Mouse (Mus musculus) myocyte (in vitro differentiated cells): ENCODE data around the gene Kcnk1.

ENCODE experiments used
- CEBPB ChIP-seq: IDR thresholded peaks from 2 replicates; pipeline ENCODE4 v1.6.1; 2011; ENCODE audit warnings: mild to moderate bottlenecking, moderate library complexity; ENCODE audit not compliant: poor library complexity, insufficient read depth, severe bottlenecking
- E2F4 ChIP-seq: IDR thresholded peaks from one replicate; pipeline ENCODE4 v1.6.1; 2011; ENCODE audit warnings: mild to moderate bottlenecking, control low read depth, moderate library complexity; ENCODE audit not compliant: insufficient read depth
- MAX ChIP-seq: IDR thresholded peaks from one replicate; pipeline ENCODE4 v1.6.1; 2011; ENCODE audit warnings: low read depth, mild to moderate bottlenecking, control low read depth
- MYOG ChIP-seq, 3 experiments: IDR thresholded peaks; one replicate each; pipeline ENCODE4 v1.6.1; 2011; ENCODE audit warnings: control low read depth in 2 of 3, low read depth in 2 of 3, mild to moderate bottlenecking in 2 of 3; ENCODE audit not compliant: insufficient read length in 2 of 3, control insufficient read depth in 1 of 3, insufficient read depth in 1 of 3
- POLR2A ChIP-seq: IDR thresholded peaks from one replicate; pipeline ENCODE4 v1.6.1; 2011; ENCODE audit warnings: low read depth, mild to moderate bottlenecking, control low read depth, moderate library complexity; ENCODE audit not compliant: insufficient read length
- POLR2AphosphoS2 ChIP-seq: IDR thresholded peaks from one replicate; pipeline ENCODE4 v1.6.1; 2011; ENCODE audit warnings: low read depth, control low read depth; ENCODE audit not compliant: insufficient read length
- REST ChIP-seq: IDR thresholded peaks from one replicate; pipeline ENCODE4 v1.6.1; 2011; ENCODE audit warnings: mild to moderate bottlenecking, control low read depth, moderate library complexity; ENCODE audit not compliant: insufficient read depth, insufficient read length
- SRF ChIP-seq: IDR thresholded peaks from one replicate; pipeline ENCODE4 v1.6.1; 2011; ENCODE audit warnings: low read depth; ENCODE audit not compliant: control insufficient read depth, insufficient read length
- TCF12 ChIP-seq: IDR thresholded peaks from one replicate; pipeline ENCODE4 v1.6.1; 2011; ENCODE audit warnings: mild to moderate bottlenecking, control low read depth; ENCODE audit not compliant: poor library complexity, insufficient read depth, severe bottlenecking
- TCF3 ChIP-seq: IDR thresholded peaks from one replicate; pipeline ENCODE4 v1.6.1; 2011; ENCODE audit warnings: low read depth, control low read depth; ENCODE audit not compliant: insufficient read length
- USF1 ChIP-seq: IDR thresholded peaks from one replicate; pipeline ENCODE4 v1.6.1; 2011; ENCODE audit warnings: low read depth, mild to moderate bottlenecking, control low read depth, moderate library complexity

DNA sequence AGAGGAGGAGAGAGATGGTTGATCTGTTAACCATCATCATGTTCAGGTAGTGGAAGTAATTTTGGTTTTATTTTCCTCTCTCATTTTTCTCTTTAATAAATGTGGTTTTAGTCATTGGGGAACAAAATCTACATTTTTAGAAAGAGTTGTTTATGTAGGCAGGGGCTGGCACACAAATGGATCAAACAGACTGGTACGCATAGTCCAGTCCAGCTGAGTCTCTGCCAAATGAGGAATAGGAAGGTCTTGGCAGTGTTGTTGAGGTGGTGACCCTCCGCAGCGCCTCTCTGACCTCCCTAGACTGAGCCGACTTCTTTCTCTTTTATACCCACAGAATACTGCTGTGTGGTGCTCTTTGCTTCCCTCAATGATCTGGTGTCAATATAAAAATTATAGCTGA is 19.0 kb upstream of the Kcnk1 start:
- TF ChIP-seq MYOG (IDR thresholded peaks at IDR 0.05; ENCODE audit: control insufficient read depth in 1 of 3, insufficient read depth in 1 of 3, insufficient read length in 2 of 3, low read depth in 2 of 3) (no peak), POLR2A (no peak), E2F4 (no peak), MAX (no peak), POLR2AphosphoS2 (no peak), REST (no peak), CEBPB (no peak), TCF12 (no peak), USF1 (no peak), TCF3 (no peak), SRF (no peak)
